Comparison of ENCODE assay signal across 8 mouse cellular contexts in the genomic region with DNA sequence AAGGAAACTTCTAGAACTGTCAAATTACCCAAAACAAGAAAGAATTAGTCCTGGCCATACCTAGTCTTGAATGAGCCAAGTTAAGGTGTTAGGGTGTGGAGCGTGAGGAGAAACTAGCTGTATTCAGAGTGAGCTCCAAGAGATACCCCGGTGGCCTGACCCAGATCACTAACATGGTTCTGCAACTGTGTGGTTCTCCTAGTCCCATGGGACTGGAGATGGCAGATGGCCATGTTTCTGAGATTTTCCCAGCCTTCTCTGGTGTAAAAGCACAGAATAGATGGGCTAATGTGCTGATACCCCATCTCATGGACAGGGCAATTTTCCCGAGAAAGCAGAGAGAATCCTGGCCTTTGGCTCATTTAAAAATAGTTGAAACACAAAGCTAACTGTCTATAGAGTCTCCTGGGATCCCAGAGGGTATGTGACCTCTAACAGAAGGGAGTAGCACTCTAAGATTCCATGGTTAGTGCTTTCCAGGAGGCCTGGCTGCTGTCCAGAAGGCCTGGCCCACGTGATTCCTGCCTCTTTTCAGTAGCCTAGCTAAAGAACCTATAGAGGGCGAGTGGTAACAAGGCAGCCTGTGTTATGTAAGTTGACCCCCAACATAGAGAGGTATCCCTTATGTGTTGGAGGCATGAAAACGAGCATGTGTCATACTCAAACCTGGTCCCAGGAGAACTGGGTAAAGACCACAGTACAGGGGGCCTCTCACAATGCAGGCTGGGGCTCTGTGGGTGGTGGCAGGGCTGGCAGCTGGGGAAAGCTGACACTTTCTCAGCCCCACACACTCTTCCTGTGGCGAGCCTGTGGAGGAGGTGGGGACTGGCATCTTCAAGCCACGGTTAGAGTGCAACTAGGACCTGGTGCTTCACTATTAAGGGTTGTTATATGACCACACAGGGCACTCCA.
A peak's percentile ranks its signal among the peaks of the same experiment; 100 is the strongest.
DNase-seq lines count a peak whose midpoint lies in the region; ATAC-seq lines count a peak whose summit lies in the region.

No protein-coding gene starts in this region.

- no peaks in the 10 kb centered on the region for H3K36me3 ChIP-seq in embryonic facial prominence, embryonic 10.5 days (replicated peaks)
- no peaks in the 10 kb centered on the region for H3K36me3 ChIP-seq in heart, embryonic 10.5 days

- H3K9me3 ChIP-seq in embryonic facial prominence, embryonic 10.5 days, result no peaks in the 10 kb centered on the region
- no peaks in the 10 kb centered on the region for H3K9me3 ChIP-seq in heart, embryonic 10.5 days

- peak overlapping the region; percentile 2; the same call in 1 of the 2 replicates for H3K27ac ChIP-seq in embryonic facial prominence, embryonic 10.5 days (replicated peaks)
- peak overlapping the region; percentile 75 for H3K27ac ChIP-seq in heart, embryonic 10.5 days

- ATAC-seq in CD4-positive, CD25-positive, alpha-beta regulatory T cell, adult 4 months, result peak; percentile 31

- DNase-seq in embryonic facial prominence, embryonic 10.5 days (ENCODE audit: low spot score), result peak; percentile 30
- peak; percentile 86 for DNase-seq in heart, embryonic 10.5 days (ENCODE audit: low spot score)
- peak; percentile 58 for DNase-seq in kidney, adult 18-20 months
- peak; percentile 68 for DNase-seq in lung, postnatal 36 days
- peak; percentile 27 for DNase-seq in yolk sac, embryonic 10.5 days (ENCODE audit: low spot score)
- no peak for DNase-seq in layer of hippocampus, postnatal 10 days (ENCODE audit: low spot score in 2 of 2)
- no peak for DNase-seq in thymus, postnatal 25 days

- H3K4me1 ChIP-seq in embryonic facial prominence, embryonic 10.5 days, result peaks cover 33% of the 10 kb centered on the region
- H3K4me1 ChIP-seq in heart, embryonic 10.5 days, result peaks cover 36% of the 10 kb centered on the region

- H3K4me3 ChIP-seq in embryonic facial prominence, embryonic 10.5 days, result no peak overlapping the region
- H3K4me3 ChIP-seq in heart, embryonic 10.5 days, result no peak overlapping the region

- 37% methylated on average over 8 of the region's 8 CpGs for WGBS in embryonic facial prominence, embryonic 10.5 days
- WGBS in heart, embryonic 10.5 days, result 38% methylated on average over 8 of the region's 8 CpGs

- no peaks in the 10 kb centered on the region for H3K27me3 ChIP-seq in embryonic facial prominence, embryonic 10.5 days (replicated peaks; ENCODE audit: low read depth, poor library complexity, severe bottlenecking)
- H3K27me3 ChIP-seq in heart, embryonic 10.5 days (ENCODE audit: insufficient read depth, poor library complexity, severe bottlenecking), result no peaks in the 10 kb centered on the region

Comparison
In these comparisons a context has a peak if more than half of its experiments do, and no peak if none do; other contexts are left out.
1. DNase-seq: peak in embryonic facial prominence, embryonic 10.5 days (single experiment), heart, embryonic 10.5 days (single experiment), kidney, adult 18-20 months (single experiment), lung, postnatal 36 days (single experiment) and yolk sac, embryonic 10.5 days (single experiment); none in layer of hippocampus, postnatal 10 days (0 of 2) and thymus, postnatal 25 days (single experiment).